Mouse (Mus musculus): ENCODE data around the gene Dmrtc1b.
"Not testable (repeated sequence)": the region's sequence is repeated elsewhere in the genome, so short reads cannot be mapped to it uniquely, and the experiment has no call there.

Dmrtc1b gene

GRCm38 (mm10) chrX:102707535-102707934 lies at the start of gene Dmrtc1b, which contains the start of gene Gm9112:
TSS of gene Dmrtc1b (plus strand) at chrX:102707865.
TSS of gene Gm9112 (minus strand) at chrX:102707635.
- not testable (repeated sequence) for DNase-seq (ENCODE audit: low spot score in 2 of 2)

- DNase-seq (ENCODE audit: low spot score in 2 of 2), result peak; percentile 11 to 23
Measured at GRCm38 (mm10) chrX:102660712-102661111, 47.0 kb upstream of the Dmrtc1b start.

- no peak for DNase-seq (ENCODE audit: low spot score in 2 of 2)
Measured at GRCm38 (mm10) chrX:102666641-102667040, 41.0 kb upstream of the Dmrtc1b start.

GRCm38 (mm10) chrX:102684706-102685105 lies 23.0 kb upstream of the Dmrtc1b start:
- not testable (repeated sequence) for DNase-seq (ENCODE audit: low spot score in 2 of 2)

GRCm38 (mm10) chrX:102686872-102687271 lies 20.8 kb upstream of the Dmrtc1b start, which contains the start of gene Gm3880:
TSS of gene Gm3880 (minus strand) at chrX:102686972.
- not testable (repeated sequence) for DNase-seq (ENCODE audit: low spot score in 2 of 2)

- peak; percentile 8 to 43 for DNase-seq (ENCODE audit: low spot score in 2 of 2)
Measured at GRCm38 (mm10) chrX:102689252-102689651, 18.4 kb upstream of the Dmrtc1b start.

- DNase-seq (ENCODE audit: low spot score in 2 of 2), result not testable (repeated sequence)
Measured at GRCm38 (mm10) chrX:102700636-102701035, 7.0 kb upstream of the Dmrtc1b start.

GRCm38 (mm10) chrX:102724226-102724625 lies 16.6 kb downstream of the Dmrtc1b start:
- not testable (repeated sequence) for DNase-seq (ENCODE audit: low spot score in 2 of 2)

All from right cerebral cortex, adult 2 months (tissue).